Comparison of ENCODE assay signal across 7 mouse cellular contexts in the genomic region with DNA sequence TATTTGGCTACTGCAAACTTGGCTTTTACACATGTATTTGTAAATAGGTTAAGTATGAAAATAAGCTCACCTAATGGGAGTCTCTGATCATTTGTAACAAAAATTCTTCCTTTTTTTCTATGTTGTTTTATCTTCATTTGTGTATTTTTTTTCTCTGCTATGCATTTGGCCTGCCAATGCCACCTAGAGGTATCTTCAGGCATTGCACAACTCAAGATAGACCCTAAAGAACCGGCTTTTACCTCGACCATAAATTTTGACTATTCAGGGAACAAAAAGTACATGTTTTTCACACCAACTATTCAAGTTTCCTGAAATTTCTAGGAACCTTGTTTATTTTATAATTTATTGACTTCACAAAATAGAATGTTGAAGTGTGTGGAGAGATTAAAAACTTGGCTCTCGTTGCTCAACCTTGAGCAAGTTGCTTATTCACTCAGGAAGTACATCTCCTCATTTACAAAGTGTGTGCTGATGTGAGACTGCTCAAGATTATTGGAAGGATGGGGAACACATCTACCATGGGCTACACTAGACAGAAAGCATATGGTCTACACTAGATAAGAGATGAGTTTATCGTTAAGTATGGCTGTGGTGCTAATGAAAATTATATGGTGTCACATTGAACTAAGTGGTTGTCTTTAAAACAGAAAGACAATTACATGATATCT.
DNase-seq lines count a peak whose midpoint lies in the region; TF ChIP-seq lines count a peak whose summit lies in the region.

No protein-coding gene starts in this region.

- no peaks in the 10 kb centered on the region for H3K4me1 ChIP-seq in E14TG2a.4 (replicated peaks; ENCODE audit: low read depth, low read length)

- TF ChIP-seq CTCF in E14TG2a.4 (conservative IDR thresholded peaks at IDR 0.05; ENCODE audit: low read length) = peak; percentile 88

- H3K4me3 ChIP-seq in E14TG2a.4 (replicated peaks; ENCODE audit: low read length) = no peak overlapping the region

- peak; percentile 4 for DNase-seq in kidney, adult 18-20 months
- no peak for DNase-seq in kidney, postnatal 4 days
- peak; percentile 37 for DNase-seq in R1 (ENCODE audit: low read depth, low spot score)
- DNase-seq in kidney, postnatal 36 days = peak; percentile 8 to 39
- peak; percentile 13 for DNase-seq in retina, adult 2 months (ENCODE audit: low read depth, low spot score)
- no peak for DNase-seq in B cell, adult 2 months

- no peaks in the 10 kb centered on the region for H3K36me3 ChIP-seq in E14TG2a.4 (ENCODE audit: insufficient read depth, low read length)

- no peaks in the 10 kb centered on the region for H3K27me3 ChIP-seq in E14TG2a.4 (ENCODE audit: insufficient read depth, low read length)

- H3K9me3 ChIP-seq in E14TG2a.4 (ENCODE audit: low read length) = peaks cover 6% of the 10 kb centered on the region; the same call in 1 of the 2 replicates

Comparison
In these comparisons a context has a peak if more than half of its experiments do, and no peak if none do; other contexts are left out.
1. DNase-seq: peak in kidney, adult 18-20 months (single experiment), R1 (single experiment), kidney, postnatal 36 days (2 of 2) and retina, adult 2 months (single experiment); none in kidney, postnatal 4 days (0 of 2) and B cell, adult 2 months (0 of 2).